Mouse (Mus musculus) cerebellum, adult 2 months (tissue): ENCODE measurements around the gene Hist1h4k. TPM values are rescaled to one million over a fixed set of nuclear protein-coding genes. Genes with fewer than 3 reads are reported as not detected.
"Not testable (repeated sequence)": the region's sequence is repeated elsewhere in the genome, so short reads cannot be mapped to it uniquely, and the experiment has no call there.

ENCODE experiments used
- DNase-seq, 2 experiments: peaks; one replicate each; pipeline ENCODE4 v3.0.0; 2021
- H3K27ac ChIP-seq: fragments of 200-500 bp; 2 replicates; pipeline ENCODE4 v1.5.1; 2012; ENCODE audit warnings: low read length, control low read depth, inconsistent platforms; ENCODE audit not compliant: insufficient read depth
- H3K27me3 ChIP-seq: fragments of 200-500 bp; 2 replicates; pipeline ENCODE4 v1.6.1; 2012; ENCODE audit warnings: inconsistent platforms, mild to moderate bottlenecking, low read length, moderate library complexity; ENCODE audit not compliant: control insufficient read depth, insufficient read depth
- H3K4me1 ChIP-seq: fragments of 200-500 bp; 2 replicates; pipeline ENCODE4 v1.6.1; 2011; ENCODE audit warnings: low read length; ENCODE audit not compliant: control insufficient read depth, insufficient read depth
- H3K4me3 ChIP-seq: fragments of 200-500 bp; replicated peaks from 2 replicates; pipeline ENCODE3; 2011; ENCODE audit warnings: mild to moderate bottlenecking, low read depth, low read length, control low read depth; ENCODE audit not compliant: insufficient read depth
- CTCF ChIP-seq: fragments of 200-500 bp; IDR thresholded peaks from 2 replicates; pipeline ENCODE4 v1.5.1; 2011; ENCODE audit warnings: low read depth, mild to moderate bottlenecking, control low read depth, low read length, moderate library complexity, borderline replicate concordance; ENCODE audit not compliant: insufficient read depth
- POLR2A ChIP-seq: fragments of 200-500 bp; IDR thresholded peaks from 2 replicates; pipeline ENCODE4 v1.6.1; 2011; ENCODE audit warnings: low read length, control low read depth, borderline replicate concordance; ENCODE audit not compliant: insufficient read depth
- WGBS: fragments of 180-500 bp; shearing (Covaris S2); methylation state at CpG from one replicate; pipeline ENCODE4 v1.1.7; 2018; 5-methylcytosine and 5-hydroxymethylcytosine counted together
- polyA plus RNA-seq: library from polyadenylated mRNA; depleted of rRNA; stranded (reverse); fragments of >200 nt; gene quantifications from 2 replicates; pipeline ENCODE4 v1.2.3, GENCODE M21; 2012

Gene Hist1h4k
- polyA plus RNA-seq, 1 experiment = 17.5 TPM

DNA sequence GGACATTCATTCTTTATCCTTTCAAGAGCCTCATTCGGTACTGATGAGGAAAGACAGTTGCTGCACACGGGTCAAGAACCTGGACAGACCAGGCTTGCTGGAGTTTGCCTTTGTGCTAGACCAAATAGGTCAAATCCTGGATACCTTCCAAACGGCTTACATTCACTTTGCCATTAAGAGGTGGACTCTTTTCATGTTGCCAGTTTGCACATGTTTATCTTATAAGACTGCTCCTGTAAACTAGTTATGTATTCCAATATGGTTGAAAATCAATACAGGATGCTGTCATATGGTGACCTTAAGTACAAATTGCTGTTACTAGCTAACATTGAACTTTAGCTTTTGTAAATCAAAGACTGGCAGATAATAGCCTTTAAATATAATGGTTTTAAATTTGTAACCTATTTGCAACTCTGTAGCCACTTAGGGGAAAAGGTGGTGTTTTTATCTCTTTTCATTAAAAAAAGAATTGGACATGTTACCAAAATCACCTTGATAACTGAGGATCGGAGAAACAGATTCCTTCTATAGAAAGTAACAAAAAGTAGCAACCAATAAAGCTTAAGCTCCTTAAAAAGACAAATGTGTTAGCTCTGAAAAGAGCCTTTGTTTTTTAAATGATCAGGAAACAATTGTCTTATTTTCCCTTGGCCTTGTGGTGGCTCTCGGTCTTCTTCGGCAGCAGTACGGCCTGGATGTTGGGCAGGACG lies 36.0 kb upstream of the Hist1h4k start:
- WGBS = 7% methylated on average over 8 of the region's 8 CpGs
- DNase-seq = no peak
- no peaks in the 10 kb centered on the region for H3K27me3 ChIP-seq
- H3K4me1 ChIP-seq = 0 out of 2 replicates have a peak, but pooled peaks cover 2% of the 10 kb centered on the region
- H3K4me3 ChIP-seq = peak overlapping the region; percentile 23
- H3K27ac ChIP-seq = no peak overlapping the region
- TF ChIP-seq CTCF (no peak), POLR2A (no peak)

- no peak overlapping the region for H3K4me3 ChIP-seq
- TF ChIP-seq CTCF (no peak), POLR2A (no peak)
- DNase-seq = no peak
- H3K27ac ChIP-seq = no peak overlapping the region
- WGBS = 36% methylated on average over 6 of the region's 6 CpGs
- no peaks in the 10 kb centered on the region for H3K27me3 ChIP-seq
- no peaks in the 10 kb centered on the region; the same call in 1 of the 2 replicates for H3K4me1 ChIP-seq
Observed at GRCm38 (mm10) chr13:21784311-21784710, 34.0 kb upstream of the Hist1h4k start.

- no peak for TF ChIP-seq POLR2A
- no peak for TF ChIP-seq CTCF
- 1% methylated on average over 9 of the region's 9 CpGs for WGBS
- no peaks in the 10 kb centered on the region; the same call in 1 of the 2 replicates for H3K4me1 ChIP-seq
- no peaks in the 10 kb centered on the region for H3K27me3 ChIP-seq
- no peak overlapping the region for H3K27ac ChIP-seq
- H3K4me3 ChIP-seq = peak overlapping the region; percentile 7
- peak; percentile 25 to 32 for DNase-seq
Observed at GRCm38 (mm10) chr13:21783734-21784161, 33.4 kb upstream of the Hist1h4k start.

DNA sequence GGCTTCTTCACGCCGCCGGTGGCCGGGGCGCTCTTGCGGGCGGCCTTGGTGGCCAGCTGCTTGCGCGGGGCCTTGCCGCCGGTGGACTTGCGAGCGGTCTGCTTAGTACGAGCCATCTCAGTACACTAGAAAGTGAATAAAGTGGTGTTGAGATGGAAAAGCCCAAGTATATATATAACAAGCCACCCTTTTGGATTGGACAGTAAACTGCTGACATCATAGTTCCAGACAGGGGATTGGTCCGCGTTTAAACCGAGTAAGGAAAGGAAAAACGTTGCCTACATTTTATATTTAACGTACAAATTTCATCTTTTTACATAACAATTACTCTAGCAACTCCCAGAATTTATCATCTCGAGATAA lies 32.9 kb upstream of the Hist1h4k start, which contains the start of gene Hist1h3i:
Hist1h3i (minus strand) TSS at position 116 of the 363 bp plus-strand sequence.
- H3K27me3 ChIP-seq = no peaks in the 10 kb centered on the region
- peak within 1 kb of the TSS; percentile 50 for H3K4me3 ChIP-seq
- peak; percentile 69 to 88 for DNase-seq
- no peaks in the 10 kb centered on the region; the same call in 1 of the 2 replicates for H3K4me1 ChIP-seq
- peak; percentile 37; the same call in 1 of the 2 replicates for TF ChIP-seq POLR2A
- no peak for TF ChIP-seq CTCF
- H3K27ac ChIP-seq = peak within 1 kb of the TSS; percentile 40; the same call in 1 of the 2 replicates
- under 1% methylated on average over 15 of the region's 20 CpGs for WGBS

DNA sequence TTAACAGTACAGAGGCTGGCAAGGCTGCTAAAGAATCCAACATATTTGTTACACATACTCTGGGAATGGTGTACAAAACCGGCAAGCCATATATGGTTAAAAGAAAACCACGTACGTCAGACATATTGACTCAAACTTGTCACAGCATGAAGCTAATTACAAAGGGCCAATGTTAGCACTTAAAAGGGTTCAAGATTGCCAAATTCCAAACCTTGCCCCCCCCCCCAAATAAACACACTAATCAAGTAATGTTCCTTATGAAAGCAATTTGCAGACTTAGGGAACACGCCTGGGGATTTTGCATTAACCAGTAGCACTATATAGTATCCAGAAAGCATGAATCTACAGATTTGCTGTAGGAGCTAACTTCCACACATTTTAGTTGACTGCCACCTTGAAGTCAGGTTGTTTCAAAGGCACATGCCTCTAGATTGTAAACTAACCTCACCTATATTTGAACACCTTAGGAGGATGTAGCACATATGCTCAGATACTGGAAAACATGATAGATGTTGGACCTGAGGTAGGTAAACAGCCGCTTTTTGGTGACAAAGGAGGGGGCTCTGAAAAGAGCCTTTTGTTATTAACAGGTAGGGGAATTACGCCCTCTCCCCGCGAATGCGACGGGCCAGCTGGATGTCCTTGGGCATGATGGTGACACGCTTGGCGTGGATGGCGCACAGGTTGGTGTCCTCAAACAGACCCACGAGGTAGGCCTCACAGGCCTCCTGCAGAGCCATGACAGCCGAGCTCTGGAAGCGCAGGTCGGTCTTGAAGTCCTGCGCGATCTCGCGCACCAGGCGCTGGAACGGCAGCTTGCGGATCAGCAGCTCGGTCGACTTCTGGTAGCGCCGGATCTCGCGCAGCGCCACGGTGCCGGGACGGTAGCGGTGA lies 32.3 kb upstream of the Hist1h4k start:
- H3K4me1 ChIP-seq, H3K27me3 ChIP-seq: not testable (repeated sequence)
- Histone ChIP-seq H3K27ac (peak overlapping the region; percentile 40; the same call in 1 of the 2 replicates), H3K4me3 (peak overlapping the region; percentile 42)
- 3% methylated on average over 17 of the region's 35 CpGs for WGBS
- DNase-seq = peak; percentile 35 to 46

DNA sequence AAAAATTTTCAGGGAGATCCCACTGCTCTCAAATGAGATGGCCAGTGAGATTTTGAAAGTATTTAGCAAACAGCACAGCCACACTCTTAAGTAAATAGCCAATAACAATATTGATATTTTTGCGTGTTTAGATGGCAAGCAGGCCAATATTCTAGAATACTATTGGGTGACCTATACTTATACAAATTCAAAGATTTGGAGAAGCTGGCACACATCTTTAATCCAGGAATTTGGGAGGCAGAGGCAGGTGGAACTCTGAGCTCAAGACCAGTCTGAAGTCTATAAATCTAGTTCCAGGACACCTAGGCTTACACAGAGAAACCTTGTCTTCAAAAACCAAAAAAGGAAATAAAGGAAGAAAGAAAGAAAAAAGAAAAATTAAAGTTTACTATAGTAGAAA lies 31.3 kb upstream of the Hist1h4k start:
- Histone ChIP-seq H3K27ac (no peak overlapping the region), H3K4me3 (no peak overlapping the region), H3K27me3 (no peaks in the 10 kb centered on the region), H3K4me1 (no peaks in the 10 kb centered on the region; the same call in 1 of the 2 replicates)
- DNase-seq = no peak
- TF ChIP-seq POLR2A = no peak
- no peak for TF ChIP-seq CTCF
- WGBS = 95% methylated on average over 1 of the region's 1 CpGs

DNA sequence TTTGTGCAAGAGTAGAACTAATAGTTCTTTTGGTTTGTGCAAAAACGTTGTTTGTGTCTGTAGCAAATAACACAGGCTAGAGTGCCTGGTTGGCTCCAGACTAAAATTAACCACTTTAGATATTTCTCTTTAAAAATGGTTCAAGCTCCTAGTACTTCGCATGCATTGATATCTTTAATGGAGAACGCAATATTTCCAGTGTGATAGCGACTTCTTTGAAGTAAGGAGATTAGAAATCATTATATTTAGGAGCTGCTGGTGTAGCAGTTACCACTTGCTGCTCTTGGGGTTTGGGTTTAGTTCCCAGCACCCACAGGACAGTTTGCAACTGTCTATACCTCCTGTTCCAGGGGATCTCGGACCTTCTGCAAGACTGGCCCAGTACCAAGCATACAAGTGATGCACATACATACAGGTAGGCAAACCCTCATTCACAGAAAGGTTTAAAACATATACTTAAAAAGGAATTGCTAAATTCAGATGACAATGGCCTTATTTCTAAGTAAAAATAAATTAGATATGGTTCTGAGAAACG lies 30.8 kb upstream of the Hist1h4k start:
- TF ChIP-seq CTCF = no peak
- TF ChIP-seq POLR2A = no peak

More for the DNA sequence above, 30.8 kb upstream of the Hist1h4k start:
- 43% methylated on average over 6 of the region's 6 CpGs for WGBS
- H3K27me3 ChIP-seq = no peaks in the 10 kb centered on the region
- H3K4me1 ChIP-seq = no peaks in the 10 kb centered on the region; the same call in 1 of the 2 replicates
- no peak overlapping the region for H3K4me3 ChIP-seq
- H3K27ac ChIP-seq = no peak overlapping the region
- no peak for DNase-seq
